Mouse (Mus musculus): ENCODE results near the gene Bcat1.

DNA sequence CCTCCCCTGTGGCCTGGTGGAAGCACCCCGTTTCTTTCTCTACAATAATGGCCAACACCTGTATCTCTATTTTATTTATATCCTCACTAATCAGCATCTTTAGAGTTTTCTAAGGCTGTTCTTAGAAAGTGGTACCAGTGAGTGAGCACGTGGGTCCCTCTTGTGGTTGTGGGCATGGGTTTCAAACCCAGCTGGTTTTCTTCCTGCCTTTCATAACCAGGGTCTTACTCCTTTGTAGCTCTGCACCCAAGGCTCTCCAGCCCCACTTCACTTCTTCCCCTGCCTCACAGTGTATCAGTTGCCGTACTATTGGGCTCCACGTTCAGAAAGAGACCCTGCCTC, 114.0 kb downstream of the Bcat1 start:
- TF ChIP-seq EP300 (IDR thresholded peaks at IDR 0.05; ENCODE audit: insufficient read depth, low read depth, low read length): no peak
- no peak for TF ChIP-seq POLR2A (IDR thresholded peaks at IDR 0.05; ENCODE audit: insufficient read depth, low read length)

All from ES-Bruce4 (cell line).